In the genomic region with DNA sequence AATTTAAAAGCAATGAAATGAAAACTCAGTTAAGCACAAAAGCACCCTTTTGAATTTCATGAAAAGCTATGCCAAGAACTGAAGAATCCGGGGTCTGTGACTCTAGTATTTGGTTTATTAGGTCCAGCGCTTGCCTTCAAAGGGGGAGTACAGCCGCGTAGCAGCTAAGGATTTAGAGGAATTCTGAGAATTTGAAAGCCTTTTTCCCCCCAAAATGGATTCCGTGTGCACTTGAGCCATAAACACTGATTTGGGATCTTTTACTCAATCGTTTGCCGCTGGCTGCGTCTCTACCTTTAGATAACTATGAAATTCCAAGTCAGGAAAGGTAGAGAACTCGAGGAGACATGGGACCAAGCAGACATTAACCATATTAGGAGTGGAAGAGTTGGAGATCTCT, we compare ENCODE assay signal across 16 mouse cellular contexts.
DNase-seq lines count a peak whose midpoint lies in the region; ATAC-seq lines count a peak whose summit lies in the region.
"Had no signal": no experiment of that assay in that cellular context is flagged by ENCODE, and none has a peak within 500 bp of the region (broad histone marks: within the 10 kb centered on the region; RNA-seq: fewer than 3 reads in every experiment).

No protein-coding gene starts in this region.

- H3K36me3 ChIP-seq in neural tube, embryonic 13.5 days = no peaks in the 10 kb centered on the region
- no peaks in the 10 kb centered on the region for H3K36me3 ChIP-seq in neural tube, embryonic 15.5 days
- no peaks in the 10 kb centered on the region for H3K36me3 ChIP-seq in forebrain, embryonic 15.5 days
- H3K36me3 ChIP-seq: heart, embryonic 12.5 days; stomach, embryonic 15.5 days had no signal

- no peak for ATAC-seq in neural tube, embryonic 13.5 days (ENCODE audit: low read depth)
- ATAC-seq in neural tube, embryonic 15.5 days (ENCODE audit: low FRiP score) = no peak
- no peak for ATAC-seq in forebrain, embryonic 15.5 days (replicated peaks)
- ATAC-seq in megakaryocyte progenitor cell, adult 5-6 weeks (replicated peaks; ENCODE audit: poor library complexity) = no peak
- ATAC-seq: Patski had no signal

- peak; percentile 71 for DNase-seq in mesoderm, embryonic 11.5 days (ENCODE audit: low read depth, low spot score)
- no peak for DNase-seq in left cerebral cortex, postnatal 10 days (ENCODE audit: extremely low spot score in 1 of 2, low spot score in 2 of 2)
- no peak for DNase-seq in layer of hippocampus, postnatal 10 days (ENCODE audit: low spot score in 2 of 2)
- DNase-seq: adrenal gland, adult 2 months; gastrocnemius, postnatal 10 days; lung, adult 2 months; right cerebral cortex, postnatal 4 days; thymus, postnatal 36 days had no signal

- H3K27me3 ChIP-seq in neural tube, embryonic 13.5 days = peaks cover 11% of the 10 kb centered on the region
- peaks cover 4% of the 10 kb centered on the region; the same call in 1 of the 2 replicates for H3K27me3 ChIP-seq in neural tube, embryonic 15.5 days (replicated peaks)
- H3K27me3 ChIP-seq in forebrain, embryonic 15.5 days = peaks cover 18% of the 10 kb centered on the region
- H3K27me3 ChIP-seq: CH12.LX; heart, embryonic 12.5 days had no signal

- intact Hi-C loops in left cerebral cortex, postnatal 10 days (cut with DNase I) = loop anchor here (5.0 kb wide), 1 partner anchor 291 kb away; no protein-coding TSS in a partner anchor

- WGBS in neural tube, embryonic 13.5 days = 36% methylated on average over 9 of the region's 9 CpGs
- WGBS in neural tube, embryonic 15.5 days = 43% methylated on average over 9 of the region's 9 CpGs
- WGBS in forebrain, embryonic 15.5 days = 24% methylated on average over 9 of the region's 9 CpGs

- no peak overlapping the region for H3K4me3 ChIP-seq in neural tube, embryonic 13.5 days
- no peak overlapping the region for H3K4me3 ChIP-seq in neural tube, embryonic 15.5 days (replicated peaks)
- no peak overlapping the region for H3K4me3 ChIP-seq in forebrain, embryonic 15.5 days
- H3K4me3 ChIP-seq: heart, embryonic 12.5 days; stomach, embryonic 15.5 days had no signal

- no peak overlapping the region for H3K9ac ChIP-seq in neural tube, embryonic 13.5 days
- H3K9ac ChIP-seq in neural tube, embryonic 15.5 days (replicated peaks) = no peak overlapping the region
- H3K9ac ChIP-seq in forebrain, embryonic 15.5 days (replicated peaks) = no peak overlapping the region
- H3K9ac ChIP-seq: heart, embryonic 12.5 days; stomach, embryonic 15.5 days had no signal

- H3K9me3 ChIP-seq in neural tube, embryonic 13.5 days = no peaks in the 10 kb centered on the region
- H3K9me3 ChIP-seq in neural tube, embryonic 15.5 days (replicated peaks) = no peaks in the 10 kb centered on the region
- H3K9me3 ChIP-seq in forebrain, embryonic 15.5 days = no peaks in the 10 kb centered on the region
- H3K9me3 ChIP-seq: heart, embryonic 12.5 days; stomach, embryonic 15.5 days had no signal

- H3K4me1 ChIP-seq in neural tube, embryonic 13.5 days (replicated peaks) = peaks cover 39% of the 10 kb centered on the region
- peaks cover 28% of the 10 kb centered on the region for H3K4me1 ChIP-seq in neural tube, embryonic 15.5 days
- H3K4me1 ChIP-seq in forebrain, embryonic 15.5 days = peaks cover 28% of the 10 kb centered on the region

- H3K27ac ChIP-seq in neural tube, embryonic 13.5 days (replicated peaks) = peak overlapping the region; percentile 4; the same call in 1 of the 2 replicates
- H3K27ac ChIP-seq in neural tube, embryonic 15.5 days (replicated peaks) = no peak overlapping the region
- H3K27ac ChIP-seq in forebrain, embryonic 15.5 days (replicated peaks) = peak overlapping the region; percentile 49; the same call in 1 of the 2 replicates
- H3K27ac ChIP-seq: stomach, embryonic 15.5 days had no signal

- no peak overlapping the region for H3K4me2 ChIP-seq in neural tube, embryonic 13.5 days
- no peak overlapping the region for H3K4me2 ChIP-seq in neural tube, embryonic 15.5 days
- no peak overlapping the region for H3K4me2 ChIP-seq in forebrain, embryonic 15.5 days (replicated peaks)
- H3K4me2 ChIP-seq: heart, embryonic 12.5 days; stomach, embryonic 15.5 days had no signal
